Mouse (Mus musculus): Measurements from ENCODE around the gene Cdk19.
A peak's percentile ranks its signal among the peaks of the same experiment; 100 is the strongest.

The Cdk19 gene

DNA sequence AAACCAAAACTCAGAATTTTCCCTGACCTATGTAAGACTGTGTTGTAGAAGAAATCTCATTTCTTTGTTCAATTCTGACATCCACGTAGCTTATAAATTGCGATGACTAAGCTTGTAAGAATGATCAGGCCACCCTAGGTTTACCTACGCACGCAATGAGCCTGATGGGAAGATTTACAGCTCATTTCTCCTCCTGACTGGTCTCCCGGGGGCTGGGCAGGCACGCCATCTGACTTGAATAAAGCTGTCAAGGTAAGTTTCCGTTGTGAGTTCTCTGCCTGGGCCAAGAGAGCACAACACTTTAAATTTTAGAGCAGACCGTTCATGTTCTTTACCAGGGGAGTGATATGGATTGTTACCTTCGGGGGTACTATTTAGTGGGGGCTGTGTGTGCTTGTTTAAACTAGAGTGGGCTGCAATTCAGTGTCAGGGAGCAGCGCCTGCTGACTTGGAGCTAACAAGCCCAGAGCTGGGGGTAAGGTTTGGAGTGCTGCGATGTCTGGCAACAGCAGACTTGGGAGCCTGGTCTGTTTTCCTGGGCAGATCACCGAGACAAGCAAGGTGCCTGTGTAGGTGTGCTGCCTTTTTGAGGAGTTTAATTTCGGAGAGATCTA, at the start of gene Cdk19:
Cdk19 (plus strand) TSS at position 214 of the 614 bp plus-strand sequence.
- no peak for DNase-seq (ENCODE audit: low spot score)

DNA sequence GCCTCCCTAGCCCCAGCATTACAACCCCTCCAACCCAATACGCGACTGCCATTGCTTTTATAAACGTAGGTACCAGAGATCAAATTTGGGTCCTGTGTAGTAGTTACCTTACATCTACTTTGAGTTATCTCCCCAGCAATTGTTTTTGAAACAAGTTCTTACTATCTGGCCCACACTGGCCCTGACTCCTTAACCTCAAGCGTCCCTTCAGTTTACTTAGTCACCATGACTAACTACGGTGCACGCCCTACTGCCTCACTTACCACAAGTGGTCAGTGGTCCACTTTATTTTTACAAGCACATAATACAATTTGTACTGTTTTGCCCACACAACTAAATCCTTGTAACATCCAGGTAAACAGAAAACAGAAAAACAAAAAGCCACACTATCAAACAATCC, 46.7 kb upstream of the Cdk19 start:
- no peak for DNase-seq (ENCODE audit: low spot score)

GRCm38 (mm10) chr10:40300648-40301171, 38.7 kb upstream of the Cdk19 start:
- DNase-seq (ENCODE audit: low spot score): peak; percentile 70

- peak; percentile 64 for DNase-seq (ENCODE audit: low spot score)
These were observed 37.9 kb upstream of the Cdk19 start for GRCm38 (mm10) chr10:40301181-40302075.

- DNase-seq (ENCODE audit: low spot score): peak; percentile 98
These were observed 37.0 kb upstream of the Cdk19 start, which contains the start of gene Amd1 for GRCm38 (mm10) chr10:40302140-40302985. Amd1 (minus strand) TSS chr10:40302186.

GRCm38 (mm10) chr10:40305989-40306388, 33.4 kb upstream of the Cdk19 start:
- no peak for DNase-seq (ENCODE audit: low spot score)

DNA sequence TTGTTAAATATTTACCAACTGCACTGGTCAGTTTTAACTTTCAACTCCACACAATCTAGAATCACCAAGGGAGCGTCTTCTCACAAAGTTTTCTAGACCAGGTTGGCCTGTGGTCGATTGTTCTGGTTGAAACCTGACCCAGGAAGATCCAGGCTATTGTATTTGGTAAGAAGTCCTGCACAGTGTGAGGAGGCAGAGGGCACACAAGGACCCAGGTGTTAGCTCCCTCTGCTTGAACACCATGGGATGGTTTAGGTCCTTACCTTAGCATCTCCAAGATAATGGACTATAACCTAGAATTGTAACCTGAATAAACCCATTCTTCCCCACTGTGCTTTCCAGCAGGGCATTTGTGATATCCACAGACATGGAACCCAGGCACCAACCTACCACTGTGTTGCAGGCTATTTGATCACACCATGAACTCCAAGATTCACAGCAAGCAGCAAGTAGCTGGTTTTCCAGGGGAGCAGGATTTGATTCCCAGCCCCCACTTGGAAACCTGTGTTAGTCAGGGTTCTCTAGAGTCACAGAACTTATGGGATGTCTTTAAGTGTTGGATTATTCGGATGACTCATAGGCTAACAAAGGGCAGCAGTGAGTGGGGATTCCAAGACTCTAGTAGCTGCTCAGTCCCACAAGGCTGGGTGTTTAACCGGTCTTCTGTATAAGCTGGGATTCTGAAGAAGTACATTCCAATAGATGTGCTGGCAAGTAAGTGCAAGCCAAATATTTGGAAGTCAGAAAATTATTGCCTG, 31.4 kb upstream of the Cdk19 start:
- DNase-seq (ENCODE audit: low spot score): no peak

GRCm38 (mm10) chr10:40309884-40310635, 29.3 kb upstream of the Cdk19 start:
- peak; percentile 68 for DNase-seq (ENCODE audit: low spot score)

GRCm38 (mm10) chr10:40312781-40313180, 26.6 kb upstream of the Cdk19 start:
- DNase-seq (ENCODE audit: low spot score): no peak

- no peak for DNase-seq (ENCODE audit: low spot score)
These were observed 22.4 kb upstream of the Cdk19 start for GRCm38 (mm10) chr10:40316841-40317585.

GRCm38 (mm10) chr10:40320306-40320705, 19.1 kb upstream of the Cdk19 start:
- no peak for DNase-seq (ENCODE audit: low spot score)

- DNase-seq (ENCODE audit: low spot score): peak; percentile 65
These were observed 11.3 kb upstream of the Cdk19 start for GRCm38 (mm10) chr10:40328004-40328551.

- no peak for DNase-seq (ENCODE audit: low spot score)
These were observed 9.1 kb upstream of the Cdk19 start for GRCm38 (mm10) chr10:40330262-40330661.

- DNase-seq (ENCODE audit: low spot score): no peak
These were observed 6.5 kb upstream of the Cdk19 start for GRCm38 (mm10) chr10:40332864-40333263.

DNA sequence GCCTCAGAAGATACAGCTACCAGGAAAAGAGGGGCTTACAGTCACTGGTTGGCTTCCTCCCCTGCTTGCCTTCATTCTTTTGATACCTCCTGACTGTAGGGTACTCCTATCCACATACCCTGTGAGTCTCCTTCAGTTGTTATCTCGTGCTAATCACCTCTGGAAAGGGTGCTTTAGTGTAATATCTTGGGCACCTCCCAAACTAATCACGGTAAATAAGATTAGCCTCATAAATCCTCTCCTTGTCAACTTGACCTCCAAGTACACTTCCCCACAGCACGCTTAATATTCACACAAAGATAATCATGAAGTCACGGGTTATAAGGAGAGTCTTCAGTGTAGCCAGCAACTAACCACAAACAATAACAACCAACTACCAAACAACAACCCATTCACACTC, 2.7 kb downstream of the Cdk19 start:
- DNase-seq (ENCODE audit: low spot score): no peak

DNA sequence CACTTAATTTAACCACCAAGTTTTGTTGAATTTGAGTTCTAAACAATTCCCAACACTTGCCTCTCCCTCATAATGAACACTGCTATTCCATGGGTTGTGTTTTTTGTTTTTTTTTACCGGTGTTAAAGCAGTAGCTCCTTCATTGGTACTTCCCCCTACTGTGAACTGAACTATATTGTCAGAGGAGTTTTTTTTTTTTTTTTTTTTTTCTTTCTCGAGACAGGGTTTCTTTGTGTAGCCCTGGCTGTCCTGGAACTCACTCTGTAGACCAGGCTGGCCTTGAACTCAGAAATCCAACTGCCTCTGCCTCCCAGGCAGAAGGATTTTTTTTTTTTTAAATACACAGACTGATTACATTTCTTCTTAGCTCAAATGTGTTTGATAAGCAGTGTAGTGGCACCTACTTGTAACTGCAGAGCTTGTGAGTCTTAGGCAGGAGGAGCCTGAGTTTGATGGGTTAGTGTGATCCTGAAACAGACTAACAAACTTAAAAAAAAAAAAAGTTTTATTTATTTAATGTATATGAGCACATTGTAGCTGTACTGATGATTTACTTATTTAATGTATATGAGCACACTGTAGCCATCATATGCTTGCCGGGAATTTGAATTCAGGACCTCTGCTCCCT, 7.5 kb downstream of the Cdk19 start:
- no peak for DNase-seq (ENCODE audit: low spot score)

GRCm38 (mm10) chr10:40347461-40347954, 8.1 kb downstream of the Cdk19 start:
- peak; percentile 17 for DNase-seq (ENCODE audit: low spot score)

GRCm38 (mm10) chr10:40348566-40349536, 9.5 kb downstream of the Cdk19 start:
- DNase-seq (ENCODE audit: low spot score): peak; percentile 97

All from spleen, adult 12 weeks (tissue).